Mouse (Mus musculus) midbrain, embryonic 15.5 days (tissue): Measurements from ENCODE around the gene Bud31. TPM values are rescaled to one million over a fixed set of nuclear protein-coding genes. Genes with fewer than 3 reads are reported as not detected.
"Not testable (repeated sequence)": the region's sequence is repeated elsewhere in the genome, so short reads cannot be mapped to it uniquely, and the experiment has no call there.

Experiments
- ATAC-seq: fragments of 200-750 bp; cut with Nextera tagmentation; replicated peaks from 2 replicates; pipeline ENCODE4 v1.8.0; 2017; ENCODE audit warnings: moderate TSS enrichment
- H3K27ac ChIP-seq: fragments of 300-500 bp; sonication (generic); 2 replicates; pipeline ENCODE4 v1.5.1; 2015; ENCODE audit warnings: mild to moderate bottlenecking, inconsistent platforms
- H3K27me3 ChIP-seq: fragments of 300-500 bp; sonication (generic); replicated peaks from 2 replicates; pipeline ENCODE4 v1.6.1; 2015; ENCODE audit warnings: inconsistent platforms
- H3K36me3 ChIP-seq: fragments of 300-500 bp; sonication (generic); replicated peaks from 2 replicates; pipeline ENCODE4 v1.6.1; 2015; ENCODE audit warnings: inconsistent platforms
- H3K4me1 ChIP-seq: fragments of 300-500 bp; sonication (generic); 2 replicates; pipeline ENCODE4 v1.6.1; 2015; ENCODE audit warnings: inconsistent platforms
- H3K4me2 ChIP-seq: fragments of 300-500 bp; sonication (generic); 2 replicates; pipeline ENCODE4 v1.6.1; 2015; ENCODE audit warnings: inconsistent platforms, mild to moderate bottlenecking, moderate library complexity
- H3K4me3 ChIP-seq: fragments of 300-500 bp; sonication (generic); 2 replicates; pipeline ENCODE4 v1.5.1; 2015; ENCODE audit warnings: mild to moderate bottlenecking, inconsistent platforms
- H3K9ac ChIP-seq: fragments of 300-500 bp; sonication (generic); 2 replicates; pipeline ENCODE4 v1.6.1; 2015; ENCODE audit warnings: mild to moderate bottlenecking, inconsistent platforms
- H3K9me3 ChIP-seq: fragments of 300-500 bp; sonication (generic); 2 replicates; pipeline ENCODE4 v1.6.1; 2016; ENCODE audit warnings: inconsistent platforms
- WGBS: fragments of 180-500 bp; shearing (Covaris S2); methylation state at CpG from one replicate; pipeline ENCODE4 v1.1.7; 2015; ENCODE audit warnings: mixed read lengths; 5-methylcytosine and 5-hydroxymethylcytosine counted together
- polyA plus RNA-seq: library from polyadenylated mRNA; unstranded; fragments of >200 nt; fragmentation: Nextera tagmentation; extraction: Ambion mirVana; gene quantifications from 2 replicates; pipeline ENCODE4 v1.2.1, GENCODE M21; 2015

Bud31 gene
- polyA plus RNA-seq, result 175 and 176 TPM in 2 replicates

DNA sequence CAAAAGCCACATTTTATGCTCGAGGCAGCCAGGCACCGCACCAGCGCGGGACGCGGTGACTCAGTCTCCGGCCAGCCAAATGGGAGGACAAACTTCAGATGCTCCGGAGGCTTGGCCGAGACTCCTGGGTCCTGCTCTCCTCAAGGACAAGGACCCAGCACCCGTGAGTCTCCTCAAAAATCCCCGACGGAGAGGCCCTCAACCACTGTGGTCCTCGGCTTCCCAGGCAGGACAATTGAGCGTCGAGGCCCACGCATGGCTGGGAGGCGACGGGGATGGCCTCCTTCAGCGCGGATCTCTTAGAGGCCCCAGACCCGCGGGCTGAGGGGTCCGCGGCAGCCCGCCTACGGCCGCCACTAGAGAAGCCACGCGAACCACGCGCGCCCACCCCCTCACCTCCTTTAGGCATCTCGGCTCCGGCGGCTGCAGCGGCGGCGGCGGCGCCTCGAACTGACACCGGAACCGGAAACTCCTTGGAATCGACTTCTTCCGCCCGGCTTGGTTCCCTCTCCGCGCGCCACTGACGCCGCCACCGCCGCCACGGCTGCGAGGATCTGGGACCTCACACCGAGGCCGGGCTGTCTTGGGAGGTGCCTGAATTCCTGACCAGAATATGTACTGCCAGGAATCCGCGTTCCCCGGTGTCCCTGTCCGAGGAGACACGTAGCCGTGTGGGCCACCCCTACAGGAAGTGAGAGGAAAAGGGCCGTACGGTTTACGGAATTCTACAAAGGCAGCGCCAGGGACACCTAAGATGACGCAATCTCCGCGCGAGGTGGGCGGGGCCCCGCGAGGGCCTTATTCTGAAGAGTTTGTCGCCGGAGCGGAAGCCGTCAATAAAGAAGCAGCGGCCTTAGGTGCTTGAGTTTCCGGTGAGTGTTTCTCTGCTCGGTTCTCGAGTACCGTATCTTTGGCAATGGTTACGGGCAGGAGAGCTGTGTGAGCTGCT, at the start of gene Bud31, which contains the start of gene Pdap1:
Bud31 (plus strand) TSS at position 792 of the 949 bp plus-strand sequence.
Pdap1 (minus strand) TSS at position 668 of the 949 bp plus-strand sequence.
- Histone ChIP-seq H3K4me3 (peak within 1 kb of the TSS; percentile 87), H3K27ac (peak within 1 kb of the TSS; percentile 96), H3K4me2 (peak within 1 kb of the TSS; percentile 84), H3K4me1 (peaks cover 27% of the 10 kb centered on the region), H3K36me3 (peaks cover 27% of the 10 kb centered on the region), H3K9me3 (no peaks in the 10 kb centered on the region), H3K9ac (peak within 1 kb of the TSS; percentile 88), H3K27me3 (no peaks in the 10 kb centered on the region)
- ATAC-seq, result peak; percentile 94
- under 1% methylated on average over 82 of the region's 84 CpGs for WGBS

DNA sequence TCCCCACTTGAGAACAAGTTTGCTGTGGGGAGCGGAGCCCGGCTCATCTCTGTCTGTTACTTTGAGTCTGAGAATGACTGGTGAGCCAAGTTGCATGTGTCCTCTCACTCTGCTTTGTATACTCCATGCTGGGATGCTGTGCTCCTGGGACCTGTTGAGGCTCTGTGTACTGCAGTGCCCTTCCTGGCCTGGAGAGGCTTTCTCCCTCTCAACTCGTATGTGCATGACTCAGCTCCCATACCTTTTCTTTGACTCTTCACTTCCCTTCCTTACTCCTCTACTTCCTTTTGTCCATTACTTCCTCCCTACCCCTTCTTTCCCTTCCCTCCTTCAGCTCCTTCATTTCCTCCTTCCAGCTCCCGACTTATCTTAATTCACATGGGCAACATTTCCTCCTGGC, 44.0 kb upstream of the Bud31 start:
- no peaks in the 10 kb centered on the region for H3K27me3 ChIP-seq
- no peak overlapping the region for H3K4me2 ChIP-seq
- H3K4me3 ChIP-seq, result no peak overlapping the region
- no peak overlapping the region for H3K27ac ChIP-seq
- H3K9ac ChIP-seq, result no peak overlapping the region
- WGBS, result 93% methylated on average over 4 of the region's 4 CpGs
- no peaks in the 10 kb centered on the region for H3K4me1 ChIP-seq
- H3K36me3 ChIP-seq, result peaks cover 70% of the 10 kb centered on the region
- no peaks in the 10 kb centered on the region for H3K9me3 ChIP-seq
- no peak for ATAC-seq

DNA sequence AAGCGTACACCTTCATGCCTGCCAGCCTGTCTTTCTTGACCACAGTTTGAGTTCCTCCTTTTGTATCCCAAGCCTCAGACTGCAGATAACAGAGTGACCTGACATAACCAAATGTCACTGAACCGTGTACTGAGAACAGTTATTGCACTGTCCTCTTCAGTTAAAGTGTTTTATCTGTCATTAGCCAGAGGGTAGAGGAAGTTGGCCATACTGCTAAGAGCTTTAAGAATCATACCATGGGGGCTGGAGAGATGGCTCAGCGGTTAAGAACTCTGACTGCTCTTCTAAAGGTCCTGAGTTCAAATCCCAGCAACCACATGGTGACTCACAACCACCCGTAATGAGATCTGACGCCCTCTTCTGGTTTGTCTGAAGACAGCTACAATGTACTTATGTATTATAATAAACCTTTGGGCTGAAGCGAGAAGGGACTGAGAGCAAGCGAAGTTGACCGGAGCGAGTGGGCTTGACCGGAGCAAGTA, 41.8 kb upstream of the Bud31 start:
- no peaks in the 10 kb centered on the region for H3K27me3 ChIP-seq
- no peaks in the 10 kb centered on the region for H3K9me3 ChIP-seq
- H3K36me3 ChIP-seq, result peaks cover 70% of the 10 kb centered on the region
- WGBS, result 93% methylated on average over 10 of the region's 10 CpGs
- no peak overlapping the region for H3K9ac ChIP-seq
- H3K4me3 ChIP-seq, result no peak overlapping the region
- no peaks in the 10 kb centered on the region for H3K4me1 ChIP-seq
- ATAC-seq, result no peak
- H3K4me2 ChIP-seq, result no peak overlapping the region
- no peak overlapping the region for H3K27ac ChIP-seq

DNA sequence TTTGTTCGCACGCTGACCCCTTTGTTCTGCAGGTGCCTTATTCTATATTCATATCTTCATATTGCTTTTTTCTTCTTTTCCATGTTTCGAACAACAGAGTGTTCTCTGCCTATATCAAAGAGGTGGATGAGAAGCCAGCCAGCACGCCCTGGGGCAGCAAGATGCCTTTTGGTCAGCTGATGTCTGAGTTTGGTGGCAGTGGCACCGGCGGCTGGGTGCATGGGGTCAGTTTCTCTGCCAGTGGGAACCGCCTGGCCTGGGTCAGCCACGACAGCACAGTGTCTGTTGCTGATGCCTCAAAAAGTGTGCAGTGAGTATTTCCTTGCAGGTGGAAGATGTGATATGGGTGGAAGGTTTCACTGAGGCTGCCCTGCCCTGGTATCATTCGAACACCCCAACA, 39.2 kb upstream of the Bud31 start:
- WGBS, result 98% methylated on average over 9 of the region's 9 CpGs
- peaks cover 84% of the 10 kb centered on the region for H3K36me3 ChIP-seq
- H3K9ac ChIP-seq, result no peak overlapping the region
- no peaks in the 10 kb centered on the region for H3K9me3 ChIP-seq
- no peaks in the 10 kb centered on the region for H3K27me3 ChIP-seq
- H3K27ac ChIP-seq, result no peak overlapping the region
- no peak overlapping the region for H3K4me3 ChIP-seq
- no peak for ATAC-seq
- no peak overlapping the region for H3K4me2 ChIP-seq
- no peaks in the 10 kb centered on the region for H3K4me1 ChIP-seq

DNA sequence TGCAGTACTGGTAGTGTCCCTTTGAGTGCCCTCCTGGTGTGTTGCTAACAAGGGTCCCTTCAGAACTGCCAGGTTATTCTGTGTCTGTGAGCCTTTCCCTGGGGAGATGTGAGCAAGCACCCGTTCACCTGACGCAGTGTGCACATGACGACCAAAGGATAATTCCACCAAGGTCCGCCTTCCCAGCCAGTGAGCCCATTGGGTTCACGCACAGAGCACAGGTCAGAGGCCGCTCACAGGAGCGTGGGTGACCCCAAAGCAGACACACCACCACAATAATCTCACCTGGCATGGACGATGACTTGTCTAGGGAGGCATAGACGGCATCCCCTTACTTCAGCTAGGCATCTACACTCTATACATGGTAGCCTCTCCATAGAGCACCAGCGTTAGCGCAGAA, 38.7 kb upstream of the Bud31 start:
- 97% methylated on average over 11 of the region's 11 CpGs for WGBS

DNA sequence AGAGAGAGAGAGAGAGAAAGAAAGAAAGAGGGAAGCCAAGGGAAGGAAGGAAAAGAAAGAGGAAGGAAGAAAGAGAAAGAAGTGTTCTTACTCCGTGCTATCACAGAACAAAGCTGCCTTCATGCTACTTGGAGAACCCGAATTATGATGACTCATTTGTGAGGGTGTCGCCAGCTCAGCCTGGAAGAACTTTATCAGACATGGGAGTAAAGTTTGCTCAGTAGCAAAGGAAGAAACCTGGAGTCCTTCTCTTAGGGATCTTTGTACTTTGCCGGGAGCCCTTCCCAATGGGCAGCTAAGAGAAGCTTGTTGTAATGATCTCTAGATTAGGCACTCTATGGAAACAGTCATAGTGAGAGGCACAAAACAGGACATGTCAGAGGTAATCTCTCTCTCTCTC, 37.5 kb upstream of the Bud31 start:
- Histone ChIP-seq H3K27me3 (no peaks in the 10 kb centered on the region), H3K9ac (no peak overlapping the region), H3K36me3 (peaks cover 80% of the 10 kb centered on the region), H3K4me1 (no peaks in the 10 kb centered on the region), H3K4me2 (no peak overlapping the region), H3K27ac (no peak overlapping the region), H3K4me3 (no peak overlapping the region), H3K9me3 (no peaks in the 10 kb centered on the region)
- no peak for ATAC-seq
- 96% methylated on average over 4 of the region's 4 CpGs for WGBS

More for the DNA sequence above, 38.7 kb upstream of the Bud31 start:
- H3K27ac ChIP-seq, H3K4me2 ChIP-seq, ATAC-seq, H3K4me1 ChIP-seq, H3K9me3 ChIP-seq, H3K4me3 ChIP-seq, H3K27me3 ChIP-seq, H3K9ac ChIP-seq: not testable (repeated sequence)
- peaks cover 84% of the 10 kb centered on the region for H3K36me3 ChIP-seq

DNA sequence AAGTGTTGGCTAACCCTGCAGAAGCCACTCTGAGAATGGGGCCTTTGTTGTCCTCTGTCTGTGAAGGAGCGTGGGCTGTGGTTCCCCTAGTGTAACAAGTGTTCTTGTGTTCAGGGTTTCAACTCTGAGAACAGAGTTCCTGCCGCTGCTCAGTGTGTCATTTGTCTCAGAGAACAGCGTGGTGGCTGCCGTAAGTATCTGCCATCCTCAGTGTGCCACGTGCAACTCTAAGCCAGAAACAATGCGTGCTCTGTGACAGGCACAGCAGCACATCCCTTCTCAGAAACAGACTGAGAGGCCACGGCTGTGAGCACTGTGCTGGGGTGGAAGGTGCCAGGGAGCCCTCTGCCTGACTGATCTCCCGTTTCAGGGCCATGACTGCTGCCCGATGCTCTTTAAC, 35.8 kb upstream of the Bud31 start:
- WGBS, result 87% methylated on average over 9 of the region's 9 CpGs
- Histone ChIP-seq H3K9ac (no peak overlapping the region), H3K27me3 (no peaks in the 10 kb centered on the region), H3K4me1 (no peaks in the 10 kb centered on the region), H3K4me2 (no peak overlapping the region), H3K36me3 (peaks cover 81% of the 10 kb centered on the region), H3K4me3 (no peak overlapping the region), H3K27ac (no peak overlapping the region), H3K9me3 (no peaks in the 10 kb centered on the region)
- ATAC-seq, result no peak

DNA sequence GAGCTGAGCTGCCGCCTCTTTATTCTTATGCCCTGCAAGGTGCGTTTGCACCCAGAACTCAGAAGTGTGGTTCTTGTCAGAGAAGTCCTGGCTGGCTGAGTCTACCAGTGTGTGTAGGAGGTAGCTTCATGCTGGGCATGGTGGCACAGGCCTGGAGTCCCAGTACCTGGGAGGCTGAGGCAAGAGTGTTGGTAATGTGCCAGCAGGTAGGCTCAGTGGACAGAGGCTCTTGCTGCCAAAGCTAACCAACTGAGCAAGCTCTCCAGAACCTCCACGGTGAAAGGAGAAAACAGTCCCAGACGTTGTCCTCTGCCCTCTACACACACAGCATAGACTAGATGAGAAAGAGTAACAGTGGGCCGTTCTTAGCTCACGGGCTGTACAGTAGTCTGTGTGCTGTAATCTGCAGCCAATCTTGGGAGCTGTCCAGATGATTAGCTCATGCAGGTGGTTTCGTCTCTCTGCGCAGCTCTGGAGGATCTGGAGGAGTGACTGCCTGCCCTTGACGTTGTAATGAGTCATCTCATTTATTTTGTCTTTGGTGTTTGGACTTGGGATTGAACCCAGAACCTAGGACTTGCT, 34.4 kb upstream of the Bud31 start:
- H3K4me1 ChIP-seq, result no peaks in the 10 kb centered on the region
- no peak for ATAC-seq
- H3K4me3 ChIP-seq, result no peak overlapping the region
- H3K4me2 ChIP-seq, result no peak overlapping the region
- no peaks in the 10 kb centered on the region for H3K9me3 ChIP-seq
- no peaks in the 10 kb centered on the region for H3K27me3 ChIP-seq
- no peak overlapping the region for H3K27ac ChIP-seq
- WGBS, result 95% methylated on average over 9 of the region's 9 CpGs
- no peak overlapping the region for H3K9ac ChIP-seq
- peaks cover 79% of the 10 kb centered on the region for H3K36me3 ChIP-seq

DNA sequence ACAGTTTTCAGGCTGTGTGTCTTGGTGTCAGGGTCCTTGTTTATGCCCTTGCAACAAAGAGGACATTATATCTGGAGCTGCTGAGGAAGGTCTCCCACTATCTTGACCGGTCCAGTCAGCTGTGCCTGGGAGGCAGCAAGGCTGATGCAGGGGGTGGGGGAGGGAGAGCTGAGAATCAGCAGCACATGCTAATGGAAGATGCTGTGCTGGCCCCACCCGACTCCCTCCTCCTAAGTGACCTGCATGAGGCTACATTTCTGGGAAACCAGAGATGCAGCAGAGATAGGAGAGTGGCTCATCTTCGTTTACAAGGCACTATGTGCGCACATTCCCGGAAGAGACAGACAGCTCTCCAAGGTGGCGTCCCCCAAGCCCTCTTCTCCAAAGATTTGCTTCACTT, 29.8 kb upstream of the Bud31 start:
- no peak for ATAC-seq
- peaks cover 44% of the 10 kb centered on the region for H3K36me3 ChIP-seq

DNA sequence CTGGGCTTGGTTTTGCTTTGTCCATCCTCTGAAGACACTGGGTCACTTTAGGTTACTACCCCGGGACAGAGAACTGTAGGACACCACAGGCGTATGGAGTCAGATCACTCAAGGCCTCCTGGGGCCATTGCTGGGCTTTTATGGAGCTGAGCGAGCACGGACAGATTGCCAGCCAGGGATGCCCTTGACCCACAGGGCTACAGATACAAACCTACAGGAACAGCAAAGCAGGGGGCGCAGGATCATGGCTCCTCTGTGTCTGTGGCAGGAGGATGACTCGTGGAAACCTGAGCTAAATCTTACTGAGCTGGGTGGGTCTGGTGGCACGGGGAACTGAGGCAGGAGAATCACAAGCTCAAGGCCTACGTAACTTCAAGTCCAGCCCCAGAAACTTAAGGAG, 27.6 kb upstream of the Bud31 start:
- H3K9me3 ChIP-seq, result no peaks in the 10 kb centered on the region
- no peak overlapping the region for H3K4me3 ChIP-seq
- ATAC-seq, result no peak
- peaks cover 5% of the 10 kb centered on the region for H3K4me1 ChIP-seq
- no peak overlapping the region for H3K4me2 ChIP-seq
- H3K27me3 ChIP-seq, result peaks cover 14% of the 10 kb centered on the region
- H3K27ac ChIP-seq, result no peak overlapping the region
- no peak overlapping the region for H3K9ac ChIP-seq
- H3K36me3 ChIP-seq, result peaks cover 26% of the 10 kb centered on the region
- 85% methylated on average over 8 of the region's 8 CpGs for WGBS

More for the DNA sequence above, 29.8 kb upstream of the Bud31 start:
- WGBS, result 91% methylated on average over 6 of the region's 6 CpGs
- H3K4me2 ChIP-seq, result no peak overlapping the region
- peaks cover 14% of the 10 kb centered on the region for H3K27me3 ChIP-seq
- no peak overlapping the region for H3K4me3 ChIP-seq
- no peak overlapping the region for H3K27ac ChIP-seq
- H3K4me1 ChIP-seq, result peaks cover 5% of the 10 kb centered on the region
- H3K9me3 ChIP-seq, result no peaks in the 10 kb centered on the region
- H3K9ac ChIP-seq, result no peak overlapping the region

DNA sequence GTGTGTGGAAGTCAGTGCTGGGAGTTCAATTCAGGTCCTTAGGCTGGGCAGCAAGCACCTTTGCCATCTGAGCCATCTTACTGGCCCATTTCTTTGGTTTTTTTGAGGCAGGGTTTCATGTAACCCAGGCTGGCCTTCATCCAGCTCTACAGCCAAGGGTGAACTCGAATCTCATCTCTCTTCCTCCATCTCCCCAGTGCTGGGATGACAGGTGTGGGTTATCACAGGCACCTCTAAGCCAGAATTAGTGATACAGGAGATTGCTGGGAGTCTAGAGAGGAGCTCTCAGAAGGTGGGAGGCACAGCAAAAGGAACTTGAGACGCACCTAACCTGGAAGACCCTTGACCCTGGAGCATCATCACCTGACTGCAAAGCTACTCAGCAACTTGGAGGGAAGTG, 26.7 kb upstream of the Bud31 start:
- Histone ChIP-seq H3K4me2 (peak overlapping the region; percentile 51; the same call in 1 of the 2 replicates), H3K4me3 (no peak overlapping the region), H3K4me1 (peaks cover 5% of the 10 kb centered on the region), H3K9ac (no peak overlapping the region), H3K36me3 (peaks cover 18% of the 10 kb centered on the region), H3K9me3 (no peaks in the 10 kb centered on the region), H3K27ac (no peak overlapping the region), H3K27me3 (peaks cover 14% of the 10 kb centered on the region)
- no peak for ATAC-seq
- whole genome bisulfite sequencing, result 62% methylated on average over 2 of the region's 2 CpGs

DNA sequence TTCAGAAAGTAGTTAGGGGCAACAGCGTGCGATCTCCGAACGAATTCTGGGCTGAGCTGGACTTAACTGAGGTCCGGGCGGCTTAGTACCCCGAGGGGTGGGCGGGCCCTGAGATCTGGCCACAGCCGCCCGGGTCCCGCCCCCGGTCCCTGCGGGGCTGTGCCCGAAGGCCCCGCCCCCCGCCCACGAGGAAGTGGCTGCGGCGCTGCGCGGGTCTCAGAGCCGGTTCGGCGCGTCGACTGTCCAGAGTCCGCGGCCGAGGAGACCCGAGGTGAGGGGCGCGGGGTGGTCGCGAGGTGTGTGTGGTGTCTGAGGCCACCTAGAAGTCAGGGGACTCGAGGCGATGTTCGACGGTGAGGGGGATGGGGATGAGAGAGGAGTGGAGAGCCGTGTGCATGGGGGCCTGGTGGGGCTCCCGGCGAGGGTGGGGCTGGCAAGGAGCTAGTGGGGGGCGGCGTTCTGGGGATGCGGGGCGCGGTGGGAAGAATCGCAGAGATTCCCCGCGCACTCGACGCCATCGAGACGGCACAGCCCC, 26.0 kb upstream of the Bud31 start, which contains the start of gene Arpc1b:
Arpc1b (plus strand) TSS at position 145 of the 535 bp plus-strand sequence.
- peak within 1 kb of the TSS; percentile 30; the same call in 1 of the 2 replicates for H3K9ac ChIP-seq
- no peak within 1 kb of the TSS for H3K27ac ChIP-seq
- no peaks in the 10 kb centered on the region for H3K9me3 ChIP-seq
- WGBS, result under 1% methylated on average over 53 of the region's 53 CpGs
- peaks cover 12% of the 10 kb centered on the region for H3K36me3 ChIP-seq
- peaks cover 5% of the 10 kb centered on the region for H3K4me1 ChIP-seq
- peak within 1 kb of the TSS; percentile 51 for H3K4me2 ChIP-seq
- peak; percentile 48 for ATAC-seq
- peaks cover 14% of the 10 kb centered on the region for H3K27me3 ChIP-seq
- peak within 1 kb of the TSS; percentile 39 for H3K4me3 ChIP-seq
